Mouse (Mus musculus): ENCODE results near the gene Fkbp6. TPM values are rescaled to one million over a fixed set of nuclear protein-coding genes. Genes with fewer than 3 reads are reported as not detected.
A peak's percentile ranks its signal among the peaks of the same experiment; 100 is the strongest.

Fkbp6 gene
- polyA plus RNA-seq, 1 experiment from 2014 or later = 0.34 TPM

GRCm38 (mm10) chr5:135337575-135337974, 12.3 kb downstream of the Fkbp6 start:
- Histone ChIP-seq H3K4me1 (ENCODE audit: control insufficient read depth, insufficient read depth, low read length) (no peaks in the 10 kb centered on the region), H3K9ac (ENCODE audit: low read depth, low read length) (no peak overlapping the region), H3K4me2 (ENCODE audit: low read length) (no peak overlapping the region), H3K27me3 (ENCODE audit: control insufficient read depth, insufficient read depth, low read depth, low read length) (no peaks in the 10 kb centered on the region), H3K4me3 (ENCODE audit: low read depth, low read length) (no peak overlapping the region), H3K27ac (ENCODE audit: low read length) (no peak overlapping the region), H3K9me3 (replicated peaks; ENCODE audit: control insufficient read depth, low read length, poor library complexity, severe bottlenecking) (no peaks in the 10 kb centered on the region), H3K36me3 (ENCODE audit: control insufficient read depth, insufficient read depth, low read length) (no peaks in the 10 kb centered on the region)
- 74% methylated on average over 3 of the region's 3 CpGs for WGBS
- ATAC-seq = no peak

GRCm38 (mm10) chr5:135331161-135331560, 18.7 kb downstream of the Fkbp6 start:
- Histone ChIP-seq H3K27ac (ENCODE audit: low read length) (no peak overlapping the region), H3K36me3 (ENCODE audit: control insufficient read depth, insufficient read depth, low read length) (no peaks in the 10 kb centered on the region), H3K4me3 (ENCODE audit: low read depth, low read length) (no peak overlapping the region), H3K4me2 (ENCODE audit: low read length) (no peak overlapping the region), H3K4me1 (ENCODE audit: control insufficient read depth, insufficient read depth, low read length) (no peaks in the 10 kb centered on the region), H3K9me3 (replicated peaks; ENCODE audit: control insufficient read depth, low read length, poor library complexity, severe bottlenecking) (no peaks in the 10 kb centered on the region), H3K27me3 (ENCODE audit: control insufficient read depth, insufficient read depth, low read depth, low read length) (no peaks in the 10 kb centered on the region), H3K9ac (ENCODE audit: low read depth, low read length) (no peak overlapping the region)
- 88% methylated on average over 6 of the region's 6 CpGs for WGBS
- ATAC-seq = no peak

- Histone ChIP-seq H3K4me1 (ENCODE audit: control insufficient read depth, insufficient read depth, low read length) (no peaks in the 10 kb centered on the region; the same call in 1 of the 2 replicates), H3K27me3 (ENCODE audit: control insufficient read depth, insufficient read depth, low read depth, low read length) (no peaks in the 10 kb centered on the region), H3K36me3 (ENCODE audit: control insufficient read depth, insufficient read depth, low read length) (no peaks in the 10 kb centered on the region), H3K27ac (ENCODE audit: low read length) (no peak overlapping the region), H3K4me3 (ENCODE audit: low read depth, low read length) (no peak overlapping the region), H3K4me2 (ENCODE audit: low read length) (no peak overlapping the region), H3K9ac (ENCODE audit: low read depth, low read length) (no peak overlapping the region), H3K9me3 (replicated peaks; ENCODE audit: control insufficient read depth, low read length, poor library complexity, severe bottlenecking) (no peaks in the 10 kb centered on the region)
- ATAC-seq = no peak
- WGBS = 82% methylated on average over 5 of the region's 5 CpGs
These were observed 19.6 kb downstream of the Fkbp6 start for GRCm38 (mm10) chr5:135330201-135330600.

GRCm38 (mm10) chr5:135329471-135329870, 20.4 kb downstream of the Fkbp6 start:
- WGBS = 83% methylated on average over 4 of the region's 4 CpGs
- no peak overlapping the region for H3K4me2 ChIP-seq (ENCODE audit: low read length)
- H3K36me3 ChIP-seq (ENCODE audit: control insufficient read depth, insufficient read depth, low read length) = no peaks in the 10 kb centered on the region
- no peaks in the 10 kb centered on the region for H3K9me3 ChIP-seq (replicated peaks; ENCODE audit: control insufficient read depth, low read length, poor library complexity, severe bottlenecking)
- H3K4me1 ChIP-seq (ENCODE audit: control insufficient read depth, insufficient read depth, low read length) = no peaks in the 10 kb centered on the region; the same call in 1 of the 2 replicates
- no peak for ATAC-seq
- no peak overlapping the region for H3K9ac ChIP-seq (ENCODE audit: low read depth, low read length)
- H3K4me3 ChIP-seq (ENCODE audit: low read depth, low read length) = no peak overlapping the region
- H3K27ac ChIP-seq (ENCODE audit: low read length) = no peak overlapping the region
- H3K27me3 ChIP-seq (ENCODE audit: control insufficient read depth, insufficient read depth, low read depth, low read length) = no peaks in the 10 kb centered on the region

GRCm38 (mm10) chr5:135326121-135326659, 23.7 kb downstream of the Fkbp6 start:
- Histone ChIP-seq H3K4me2 (ENCODE audit: low read length) (no peak overlapping the region), H3K4me3 (ENCODE audit: low read depth, low read length) (no peak overlapping the region), H3K9me3 (replicated peaks; ENCODE audit: control insufficient read depth, low read length, poor library complexity, severe bottlenecking) (no peaks in the 10 kb centered on the region), H3K27ac (ENCODE audit: low read length) (peak overlapping the region; percentile 53), H3K4me1 (ENCODE audit: control insufficient read depth, insufficient read depth, low read length) (no peaks in the 10 kb centered on the region; the same call in 1 of the 2 replicates), H3K36me3 (ENCODE audit: control insufficient read depth, insufficient read depth, low read length) (no peaks in the 10 kb centered on the region), H3K27me3 (ENCODE audit: control insufficient read depth, insufficient read depth, low read depth, low read length) (no peaks in the 10 kb centered on the region), H3K9ac (ENCODE audit: low read depth, low read length) (no peak overlapping the region)
- WGBS = 4% methylated on average over 3 of the region's 3 CpGs
- ATAC-seq = peak; percentile 70; the same call in 1 of the 2 replicates

- H3K9ac ChIP-seq (ENCODE audit: low read depth, low read length) = no peak overlapping the region
- ATAC-seq = no peak
- H3K36me3 ChIP-seq (ENCODE audit: control insufficient read depth, insufficient read depth, low read length) = no peaks in the 10 kb centered on the region
- H3K4me2 ChIP-seq (ENCODE audit: low read length) = no peak overlapping the region
- H3K9me3 ChIP-seq (replicated peaks; ENCODE audit: control insufficient read depth, low read length, poor library complexity, severe bottlenecking) = no peaks in the 10 kb centered on the region
- H3K4me3 ChIP-seq (ENCODE audit: low read depth, low read length) = no peak overlapping the region
- WGBS = 88% methylated on average over 1 of the region's 1 CpGs
- H3K27ac ChIP-seq (ENCODE audit: low read length) = no peak overlapping the region
- no peaks in the 10 kb centered on the region for H3K27me3 ChIP-seq (ENCODE audit: control insufficient read depth, insufficient read depth, low read depth, low read length)
- H3K4me1 ChIP-seq (ENCODE audit: control insufficient read depth, insufficient read depth, low read length) = no peaks in the 10 kb centered on the region; the same call in 1 of the 2 replicates
These were observed 27.6 kb downstream of the Fkbp6 start for GRCm38 (mm10) chr5:135322197-135322596.

GRCm38 (mm10) chr5:135319856-135320255, 30.0 kb downstream of the Fkbp6 start:
- WGBS = 79% methylated on average over 2 of the region's 2 CpGs
- H3K36me3 ChIP-seq (ENCODE audit: control insufficient read depth, insufficient read depth, low read length) = no peaks in the 10 kb centered on the region
- no peaks in the 10 kb centered on the region for H3K9me3 ChIP-seq (replicated peaks; ENCODE audit: control insufficient read depth, low read length, poor library complexity, severe bottlenecking)
- H3K27me3 ChIP-seq (ENCODE audit: control insufficient read depth, insufficient read depth, low read depth, low read length) = no peaks in the 10 kb centered on the region
- H3K4me3 ChIP-seq (ENCODE audit: low read depth, low read length) = no peak overlapping the region
- H3K27ac ChIP-seq (ENCODE audit: low read length) = no peak overlapping the region
- no peak for ATAC-seq
- H3K4me1 ChIP-seq (ENCODE audit: control insufficient read depth, insufficient read depth, low read length) = no peaks in the 10 kb centered on the region
- H3K4me2 ChIP-seq (ENCODE audit: low read length) = no peak overlapping the region
- no peak overlapping the region for H3K9ac ChIP-seq (ENCODE audit: low read depth, low read length)

GRCm38 (mm10) chr5:135316177-135316576, 33.7 kb downstream of the Fkbp6 start:
- Histone ChIP-seq H3K27ac (ENCODE audit: low read length) (no peak overlapping the region), H3K4me2 (ENCODE audit: low read length) (no peak overlapping the region), H3K27me3 (ENCODE audit: control insufficient read depth, insufficient read depth, low read depth, low read length) (no peaks in the 10 kb centered on the region), H3K4me3 (ENCODE audit: low read depth, low read length) (no peak overlapping the region), H3K9ac (ENCODE audit: low read depth, low read length) (no peak overlapping the region), H3K36me3 (ENCODE audit: control insufficient read depth, insufficient read depth, low read length) (no peaks in the 10 kb centered on the region), H3K9me3 (replicated peaks; ENCODE audit: control insufficient read depth, low read length, poor library complexity, severe bottlenecking) (no peaks in the 10 kb centered on the region), H3K4me1 (ENCODE audit: control insufficient read depth, insufficient read depth, low read length) (no peaks in the 10 kb centered on the region)
- no peak for ATAC-seq
- WGBS = 81% methylated on average over 3 of the region's 3 CpGs

GRCm38 (mm10) chr5:135306321-135306965, 43.4 kb downstream of the Fkbp6 start:
- Histone ChIP-seq H3K4me2 (ENCODE audit: low read length) (no peak overlapping the region), H3K4me1 (ENCODE audit: control insufficient read depth, insufficient read depth, low read length) (no peaks in the 10 kb centered on the region), H3K9me3 (replicated peaks; ENCODE audit: control insufficient read depth, low read length, poor library complexity, severe bottlenecking) (no peaks in the 10 kb centered on the region), H3K4me3 (ENCODE audit: low read depth, low read length) (no peak overlapping the region), H3K36me3 (ENCODE audit: control insufficient read depth, insufficient read depth, low read length) (no peaks in the 10 kb centered on the region), H3K27ac (ENCODE audit: low read length) (no peak overlapping the region), H3K9ac (ENCODE audit: low read depth, low read length) (no peak overlapping the region), H3K27me3 (ENCODE audit: control insufficient read depth, insufficient read depth, low read depth, low read length) (no peaks in the 10 kb centered on the region)
- 37% methylated on average over 10 of the region's 10 CpGs for WGBS
- no peak for ATAC-seq

Data from midbrain, embryonic 16.5 days (tissue).